In the genomic region with DNA sequence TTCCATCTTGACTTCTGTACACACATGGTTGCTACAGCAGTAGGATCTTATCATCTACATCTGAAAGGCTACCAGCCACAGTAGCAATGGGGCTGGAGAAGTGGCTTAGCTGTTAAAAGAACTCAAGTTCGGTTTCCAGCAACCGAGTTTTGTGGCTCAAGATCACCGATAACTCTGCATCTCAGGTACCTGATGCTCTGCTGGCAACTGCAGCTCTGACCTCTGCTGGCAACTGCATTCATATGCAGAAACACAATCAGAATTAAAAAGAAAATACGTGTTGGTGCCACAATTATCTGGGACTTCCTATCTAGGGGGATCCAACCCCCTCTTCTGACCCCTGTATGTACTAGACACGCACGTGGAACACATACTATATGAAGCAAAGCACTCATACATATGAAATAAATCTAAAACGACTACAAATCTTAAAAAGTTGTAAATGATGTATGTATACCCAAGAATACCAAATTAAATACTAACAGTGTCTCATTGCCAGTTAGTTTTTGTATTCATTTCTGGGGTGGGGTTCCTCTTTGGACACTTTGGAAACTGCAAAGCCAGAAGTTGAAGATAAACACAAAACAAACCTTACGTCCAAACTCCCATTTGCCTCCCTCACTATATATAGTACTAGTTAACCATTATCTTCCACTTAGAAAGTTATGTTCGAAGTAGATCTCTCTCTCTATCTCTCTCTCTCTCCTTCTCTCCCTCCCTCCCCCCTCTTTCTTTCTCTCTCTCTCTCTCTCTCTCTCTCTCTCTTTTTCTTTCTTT, we compare ENCODE assay signal across 8 mouse cellular contexts. TPM values are rescaled to one million over a fixed set of nuclear protein-coding genes. Genes with fewer than 3 reads are reported as not detected.
A peak's percentile ranks its signal among the peaks of the same experiment; 100 is the strongest.
DNase-seq lines count a peak whose midpoint lies in the region; ATAC-seq and TF ChIP-seq lines count a peak whose summit lies in the region.

No protein-coding gene starts in this region.

- H3K27ac ChIP-seq in cortical plate, adult 2 months (ENCODE audit: insufficient read depth, low read length) = no peak overlapping the region
- no peak overlapping the region for H3K27ac ChIP-seq in intestine, embryonic 14.5 days (ENCODE audit: low read depth)
- no peak overlapping the region for H3K27ac ChIP-seq in midbrain, embryonic 15.5 days

- H3K4me2 ChIP-seq in intestine, embryonic 14.5 days (ENCODE audit: low read length) = peak overlapping the region; percentile 50
- H3K4me2 ChIP-seq in midbrain, embryonic 15.5 days = peak overlapping the region; percentile 53

- H3K27me3 ChIP-seq in intestine, embryonic 14.5 days (replicated peaks; ENCODE audit: control insufficient read depth, insufficient read depth, low read length) = no peaks in the 10 kb centered on the region
- H3K27me3 ChIP-seq in midbrain, embryonic 15.5 days (replicated peaks) = no peaks in the 10 kb centered on the region

- DNase-seq in thymus, postnatal 4 days = peak; percentile 16
- DNase-seq in thymus, postnatal 25 days = no peak
- no peak for DNase-seq in intestine, embryonic 14.5 days (ENCODE audit: low spot score)
- DNase-seq in right cerebral cortex, adult 2 months (ENCODE audit: low spot score in 2 of 2) = no peak
- no peak for DNase-seq in urinary bladder, postnatal 25 days (ENCODE audit: low spot score)

- H3K36me3 ChIP-seq in intestine, embryonic 14.5 days (ENCODE audit: control insufficient read depth, insufficient read depth, low read length) = no peaks in the 10 kb centered on the region
- no peaks in the 10 kb centered on the region for H3K36me3 ChIP-seq in midbrain, embryonic 15.5 days (replicated peaks)

- H3K9me3 ChIP-seq in intestine, embryonic 14.5 days (ENCODE audit: control insufficient read depth, low read length) = no peaks in the 10 kb centered on the region
- H3K9me3 ChIP-seq in midbrain, embryonic 15.5 days = no peaks in the 10 kb centered on the region

- H3K9ac ChIP-seq in intestine, embryonic 14.5 days (ENCODE audit: low read length) = no peak overlapping the region
- no peak overlapping the region for H3K9ac ChIP-seq in midbrain, embryonic 15.5 days

- ATAC-seq in intestine, embryonic 14.5 days (replicated peaks; ENCODE audit: low FRiP score, low TSS enrichment, low read depth) = no peak
- no peak for ATAC-seq in midbrain, embryonic 15.5 days (replicated peaks)
- ATAC-seq in cerebellum, adult (ENCODE audit: insufficient number of reproducible peaks, low FRiP score, low TSS enrichment) = no peak

- peak overlapping the region; percentile 74; the same call in 1 of the 2 replicates for H3K4me3 ChIP-seq in cortical plate, adult 2 months (ENCODE audit: insufficient read depth, low read length)
- peak overlapping the region; percentile 87; the same call in 1 of the 2 replicates for H3K4me3 ChIP-seq in intestine, embryonic 14.5 days (ENCODE audit: low read depth, low read length)
- no peak overlapping the region for H3K4me3 ChIP-seq in midbrain, embryonic 15.5 days

- no peaks in the 10 kb centered on the region; the same call in 1 of the 2 replicates for H3K4me1 ChIP-seq in cortical plate, adult 2 months (ENCODE audit: control insufficient read depth, insufficient read depth, low read length)
- peaks cover 11% of the 10 kb centered on the region for H3K4me1 ChIP-seq in intestine, embryonic 14.5 days (replicated peaks; ENCODE audit: control insufficient read depth, insufficient read depth, low read length)
- H3K4me1 ChIP-seq in midbrain, embryonic 15.5 days = peaks cover 12% of the 10 kb centered on the region

- WGBS in intestine, embryonic 14.5 days = 20% methylated on average over 9 of the region's 9 CpGs
- 24% methylated on average over 9 of the region's 9 CpGs for WGBS in midbrain, embryonic 15.5 days

- no peak for TF ChIP-seq CTCF in cortical plate, adult 2 months (IDR thresholded peaks at IDR 0.05; ENCODE audit: extremely low read depth, insufficient read depth, low read length)

- TF ChIP-seq POLR2A in cortical plate, adult 2 months (IDR thresholded peaks at IDR 0.05; ENCODE audit: extremely low read depth, insufficient read depth, low read length) = no peak

RNA-seq across cellular contexts. Expression of gene Clcc1, which starts 0.7 kb away (rescaled TPM):
- 43.8 and 44.6 TPM in 2 replicates for polyA plus RNA-seq in cortical plate, adult 2 months (2012; rRNA removed)
- polyA plus RNA-seq in intestine, embryonic 14.5 days (2014; fragmentation: Nextera tagmentation; extraction: Ambion mirVana) = 70.9 and 72.6 TPM in 2 replicates
- polyA plus RNA-seq in midbrain, embryonic 15.5 days (2015; fragmentation: Nextera tagmentation; extraction: Ambion mirVana) = 39.6 and 48.3 TPM in 2 replicates
